Mouse (Mus musculus): ENCODE data around the gene Rpl22. TPM values are rescaled to one million over a fixed set of nuclear protein-coding genes. Genes with fewer than 3 reads are reported as not detected.

Rpl22 gene
- polyA plus RNA-seq, 1 experiment from 2014 or later: 596 TPM

GRCm38 (mm10) chr4:152350722-152351421, 25.3 kb downstream of the Rpl22 start:
- Histone ChIP-seq H3K9ac (ENCODE audit: low read depth, low read length) (no peak overlapping the region), H3K27ac (ENCODE audit: low read depth, low read length) (no peak overlapping the region), H3K9me3 (ENCODE audit: control insufficient read depth, low read length) (no peaks in the 10 kb centered on the region), H3K27me3 (replicated peaks; ENCODE audit: control insufficient read depth, insufficient read depth, low read length) (peaks cover 38% of the 10 kb centered on the region), H3K4me3 (ENCODE audit: low read depth, low read length) (no peak overlapping the region), H3K36me3 (ENCODE audit: control insufficient read depth, insufficient read depth, low read length) (no peaks in the 10 kb centered on the region), H3K4me1 (replicated peaks; ENCODE audit: control insufficient read depth, insufficient read depth, low read length) (no peaks in the 10 kb centered on the region; the same call in none of the 2 replicates), H3K4me2 (no peak overlapping the region)
- no peak for ATAC-seq (replicated peaks; ENCODE audit: low FRiP score)
- WGBS: 27% methylated on average over 8 of the region's 8 CpGs
- no peak for DNase-seq (ENCODE audit: low spot score)

GRCm38 (mm10) chr4:152351422-152352305, 26.1 kb downstream of the Rpl22 start:
- Histone ChIP-seq H3K4me2 (no peak overlapping the region), H3K4me1 (replicated peaks; ENCODE audit: control insufficient read depth, insufficient read depth, low read length) (no peaks in the 10 kb centered on the region; the same call in 1 of the 2 replicates), H3K9ac (ENCODE audit: low read depth, low read length) (no peak overlapping the region), H3K27me3 (replicated peaks; ENCODE audit: control insufficient read depth, insufficient read depth, low read length) (peaks cover 38% of the 10 kb centered on the region), H3K4me3 (ENCODE audit: low read depth, low read length) (no peak overlapping the region), H3K27ac (ENCODE audit: low read depth, low read length) (no peak overlapping the region), H3K36me3 (ENCODE audit: control insufficient read depth, insufficient read depth, low read length) (no peaks in the 10 kb centered on the region), H3K9me3 (ENCODE audit: control insufficient read depth, low read length) (no peaks in the 10 kb centered on the region)
- ATAC-seq (replicated peaks; ENCODE audit: low FRiP score) (0 out of 2 replicates have a peak, but pooled peaks have one; percentile 34), DNase-seq (ENCODE audit: low spot score) (no peak)
- 16% methylated on average over 14 of the region's 14 CpGs for WGBS

GRCm38 (mm10) chr4:152353886-152354637, 28.5 kb downstream of the Rpl22 start:
- WGBS: 75% methylated on average over 14 of the region's 14 CpGs
- H3K27ac ChIP-seq (ENCODE audit: low read depth, low read length): no peak overlapping the region
- ATAC-seq (replicated peaks; ENCODE audit: low FRiP score): no peak
- H3K4me1 ChIP-seq (replicated peaks; ENCODE audit: control insufficient read depth, insufficient read depth, low read length): no peaks in the 10 kb centered on the region; the same call in 1 of the 2 replicates
- no peak for DNase-seq (ENCODE audit: low spot score)
- no peak overlapping the region for H3K4me2 ChIP-seq
- no peak overlapping the region for H3K4me3 ChIP-seq (ENCODE audit: low read depth, low read length)
- H3K9ac ChIP-seq (ENCODE audit: low read depth, low read length): no peak overlapping the region
- H3K9me3 ChIP-seq (ENCODE audit: control insufficient read depth, low read length): no peaks in the 10 kb centered on the region
- no peaks in the 10 kb centered on the region for H3K36me3 ChIP-seq (ENCODE audit: control insufficient read depth, insufficient read depth, low read length)
- peaks cover 28% of the 10 kb centered on the region for H3K27me3 ChIP-seq (replicated peaks; ENCODE audit: control insufficient read depth, insufficient read depth, low read length)

- DNase-seq (ENCODE audit: low spot score): no peak
- no peak overlapping the region for H3K4me3 ChIP-seq (ENCODE audit: low read depth, low read length)
- H3K27ac ChIP-seq (ENCODE audit: low read depth, low read length): no peak overlapping the region
- WGBS: 71% methylated on average over 7 of the region's 7 CpGs
- H3K4me2 ChIP-seq: no peak overlapping the region
- no peaks in the 10 kb centered on the region for H3K4me1 ChIP-seq (replicated peaks; ENCODE audit: control insufficient read depth, insufficient read depth, low read length)
- ATAC-seq (replicated peaks; ENCODE audit: low FRiP score): no peak
- H3K9ac ChIP-seq (ENCODE audit: low read depth, low read length): no peak overlapping the region
- peaks cover 19% of the 10 kb centered on the region for H3K27me3 ChIP-seq (replicated peaks; ENCODE audit: control insufficient read depth, insufficient read depth, low read length)
- H3K9me3 ChIP-seq (ENCODE audit: control insufficient read depth, low read length): no peaks in the 10 kb centered on the region
- H3K36me3 ChIP-seq (ENCODE audit: control insufficient read depth, insufficient read depth, low read length): no peaks in the 10 kb centered on the region
These were observed 30.1 kb downstream of the Rpl22 start for GRCm38 (mm10) chr4:152355672-152356071.

GRCm38 (mm10) chr4:152359700-152360099, 34.2 kb downstream of the Rpl22 start:
- no peak overlapping the region for H3K4me3 ChIP-seq (ENCODE audit: low read depth, low read length)
- no peak overlapping the region for H3K9ac ChIP-seq (ENCODE audit: low read depth, low read length)
- H3K36me3 ChIP-seq (ENCODE audit: control insufficient read depth, insufficient read depth, low read length): no peaks in the 10 kb centered on the region
- peaks cover 7% of the 10 kb centered on the region for H3K27me3 ChIP-seq (replicated peaks; ENCODE audit: control insufficient read depth, insufficient read depth, low read length)
- no peak for ATAC-seq (replicated peaks; ENCODE audit: low FRiP score)
- H3K4me1 ChIP-seq (replicated peaks; ENCODE audit: control insufficient read depth, insufficient read depth, low read length): peaks cover 8% of the 10 kb centered on the region; the same call in 1 of the 2 replicates
- no peaks in the 10 kb centered on the region for H3K9me3 ChIP-seq (ENCODE audit: control insufficient read depth, low read length)
- H3K4me2 ChIP-seq: no peak overlapping the region
- no peak overlapping the region for H3K27ac ChIP-seq (ENCODE audit: low read depth, low read length)
- WGBS: 9% methylated on average over 11 of the region's 11 CpGs
- DNase-seq (ENCODE audit: low spot score): no peak

- Histone ChIP-seq H3K4me3 (ENCODE audit: low read depth, low read length) (peak overlapping the region; percentile 26), H3K4me2 (peak overlapping the region; percentile 60)
These were observed 35.3 kb downstream of the Rpl22 start for GRCm38 (mm10) chr4:152360855-152361254.

GRCm38 (mm10) chr4:152362180-152362579, 36.6 kb downstream of the Rpl22 start:
- Histone ChIP-seq H3K27ac (ENCODE audit: low read depth, low read length) (no peak overlapping the region), H3K9ac (ENCODE audit: low read depth, low read length) (peak overlapping the region; percentile 25; the same call in 1 of the 2 replicates), H3K27me3 (replicated peaks; ENCODE audit: control insufficient read depth, insufficient read depth, low read length) (peaks cover 7% of the 10 kb centered on the region), H3K36me3 (ENCODE audit: control insufficient read depth, insufficient read depth, low read length) (no peaks in the 10 kb centered on the region), H3K4me3 (ENCODE audit: low read depth, low read length) (no peak overlapping the region), H3K4me2 (no peak overlapping the region), H3K9me3 (ENCODE audit: control insufficient read depth, low read length) (no peaks in the 10 kb centered on the region), H3K4me1 (replicated peaks; ENCODE audit: control insufficient read depth, insufficient read depth, low read length) (peaks cover 8% of the 10 kb centered on the region; the same call in 1 of the 2 replicates)
- 40% methylated on average over 9 of the region's 9 CpGs for WGBS
- ATAC-seq (replicated peaks; ENCODE audit: low FRiP score): no peak
- DNase-seq (ENCODE audit: low spot score): no peak

More at GRCm38 (mm10) chr4:152360855-152361254, 35.3 kb downstream of the Rpl22 start:
- Histone ChIP-seq H3K4me1 (replicated peaks; ENCODE audit: control insufficient read depth, insufficient read depth, low read length) (peaks cover 8% of the 10 kb centered on the region; the same call in 1 of the 2 replicates), H3K9ac (ENCODE audit: low read depth, low read length) (no peak overlapping the region), H3K27ac (ENCODE audit: low read depth, low read length) (no peak overlapping the region), H3K36me3 (ENCODE audit: control insufficient read depth, insufficient read depth, low read length) (no peaks in the 10 kb centered on the region), H3K27me3 (replicated peaks; ENCODE audit: control insufficient read depth, insufficient read depth, low read length) (peaks cover 7% of the 10 kb centered on the region), H3K9me3 (ENCODE audit: control insufficient read depth, low read length) (no peaks in the 10 kb centered on the region)
- WGBS: 1% methylated on average over 24 of the region's 24 CpGs
- peak; percentile 78 for ATAC-seq (replicated peaks; ENCODE audit: low FRiP score)
- peak; percentile 74 for DNase-seq (ENCODE audit: low spot score)

GRCm38 (mm10) chr4:152365228-152365627, 39.7 kb downstream of the Rpl22 start:
- no peak for ATAC-seq (replicated peaks; ENCODE audit: low FRiP score)
- DNase-seq (ENCODE audit: low spot score): no peak

More at GRCm38 (mm10) chr4:152365228-152365627, 39.7 kb downstream of the Rpl22 start:
- no peaks in the 10 kb centered on the region for H3K9me3 ChIP-seq (ENCODE audit: control insufficient read depth, low read length)
- WGBS: 76% methylated on average over 7 of the region's 7 CpGs
- no peak overlapping the region for H3K4me3 ChIP-seq (ENCODE audit: low read depth, low read length)
- no peak overlapping the region for H3K4me2 ChIP-seq
- H3K36me3 ChIP-seq (ENCODE audit: control insufficient read depth, insufficient read depth, low read length): no peaks in the 10 kb centered on the region
- peaks cover 4% of the 10 kb centered on the region for H3K27me3 ChIP-seq (replicated peaks; ENCODE audit: control insufficient read depth, insufficient read depth, low read length)
- no peak overlapping the region for H3K9ac ChIP-seq (ENCODE audit: low read depth, low read length)
- no peak overlapping the region for H3K27ac ChIP-seq (ENCODE audit: low read depth, low read length)
- H3K4me1 ChIP-seq (replicated peaks; ENCODE audit: control insufficient read depth, insufficient read depth, low read length): peaks cover 8% of the 10 kb centered on the region; the same call in 1 of the 2 replicates
